Mouse (Mus musculus): ENCODE results near the gene Ccdc51.

- TF ChIP-seq CTCF (IDR thresholded peaks at IDR 0.05; ENCODE audit: low read depth) (no peak), EP300 (IDR thresholded peaks at IDR 0.05; ENCODE audit: low read depth) (no peak)
These were observed 29.6 kb upstream of the Ccdc51 start for GRCm38 (mm10) chr9:109052490-109053260.
